Mouse (Mus musculus): ENCODE results near the gene Sik3.

The Sik3 gene

DNA sequence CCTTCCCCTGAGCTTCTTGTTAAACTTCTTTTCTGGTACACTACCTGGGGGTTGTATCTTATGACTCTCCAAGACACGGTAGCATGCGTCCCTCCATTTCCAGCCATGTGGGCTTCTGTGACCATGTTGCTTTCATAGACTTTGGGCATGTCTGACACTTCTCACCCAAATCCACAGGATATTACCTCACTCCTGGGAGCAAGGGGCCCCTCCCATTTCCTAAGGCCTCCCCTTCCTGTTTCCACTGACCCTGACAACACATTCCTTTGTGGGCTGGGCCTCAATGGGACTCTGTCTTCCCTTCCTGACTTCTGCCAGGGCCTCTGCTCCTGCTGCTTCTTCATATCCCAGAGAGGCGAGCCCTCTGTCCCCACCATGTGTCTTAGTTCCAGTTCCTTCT lies 244.9 kb downstream of the Sik3 start:
- DNase-seq (ENCODE audit: inconsistent age in 2 of 2, low spot score in 1 of 2): peak in 1 of 2 experiments; percentile 52

DNA sequence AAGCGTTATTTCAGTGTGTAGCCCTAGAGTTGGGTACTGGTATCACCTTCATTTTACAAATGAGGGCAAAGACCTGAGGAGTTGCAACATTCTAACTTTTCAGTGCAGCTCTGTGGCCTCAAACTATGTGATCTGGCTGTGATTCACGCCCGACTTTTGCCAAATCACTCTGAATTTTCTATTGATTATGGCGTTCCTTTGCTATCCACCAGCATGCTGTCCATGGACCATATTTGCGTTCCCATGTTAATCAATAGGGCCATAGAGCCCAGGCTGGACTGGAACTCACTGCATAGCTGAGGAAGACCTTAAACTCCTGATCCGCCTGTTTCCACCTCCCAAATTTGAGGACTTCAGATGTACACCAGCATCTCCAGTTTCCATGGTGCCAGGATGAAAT lies 246.5 kb downstream of the Sik3 start:
- DNase-seq (ENCODE audit: inconsistent age in 2 of 2, low spot score in 1 of 2): no peak

DNA sequence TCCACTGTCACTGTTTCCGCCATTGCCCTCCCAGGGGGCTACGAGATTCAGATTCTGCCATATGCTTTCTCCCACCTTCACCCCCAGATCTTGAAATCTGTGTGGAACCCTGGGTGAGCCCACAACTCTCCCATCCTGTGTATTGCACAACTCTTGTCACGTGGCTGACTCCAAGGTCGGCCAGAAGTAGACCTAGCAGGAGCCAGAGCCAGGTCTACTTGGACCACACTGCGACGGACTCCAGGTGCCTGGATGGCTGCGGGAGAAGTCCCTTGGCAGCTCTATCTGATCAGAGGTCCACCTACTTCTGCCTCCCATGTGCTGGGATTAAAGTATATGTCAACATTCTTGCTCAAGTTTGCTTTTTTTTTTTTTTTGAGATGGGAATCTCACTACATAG lies 248.5 kb downstream of the Sik3 start:
- peak; percentile 34 to 65 for DNase-seq (ENCODE audit: inconsistent age in 2 of 2, low spot score in 1 of 2)

DNA sequence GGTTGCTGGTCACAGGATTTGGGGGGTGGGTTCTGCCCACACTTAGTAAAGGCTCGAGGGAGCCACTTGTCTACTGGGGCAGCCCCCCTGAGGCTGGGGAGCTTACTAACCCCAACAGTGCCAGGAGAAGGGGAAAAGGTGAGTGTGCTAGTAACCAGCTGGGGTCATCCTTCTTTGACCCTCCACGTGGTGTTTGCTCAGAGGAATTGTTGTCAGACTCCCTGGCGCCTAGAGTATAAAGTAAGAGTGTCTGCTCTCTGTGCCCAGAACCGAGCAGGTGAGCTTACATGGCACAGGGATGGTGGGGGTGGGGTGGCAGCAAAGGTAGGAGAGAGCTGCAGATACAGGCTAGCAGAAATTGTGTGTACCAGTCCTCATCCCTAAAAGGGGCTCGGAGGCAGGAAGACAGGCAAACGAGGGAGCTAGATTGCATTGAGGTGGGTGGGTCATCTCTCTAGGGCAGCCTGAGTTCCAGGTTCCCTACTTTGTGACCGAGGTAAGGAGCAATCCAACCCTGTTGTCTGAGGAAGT lies 255.8 kb downstream of the Sik3 start, which contains the start of gene Apoa5:
TSS of gene Apoa5 (plus strand) at position 291 of the 531 bp plus-strand sequence.
- no peak for DNase-seq (ENCODE audit: inconsistent age in 2 of 2, low spot score in 1 of 2)

DNA sequence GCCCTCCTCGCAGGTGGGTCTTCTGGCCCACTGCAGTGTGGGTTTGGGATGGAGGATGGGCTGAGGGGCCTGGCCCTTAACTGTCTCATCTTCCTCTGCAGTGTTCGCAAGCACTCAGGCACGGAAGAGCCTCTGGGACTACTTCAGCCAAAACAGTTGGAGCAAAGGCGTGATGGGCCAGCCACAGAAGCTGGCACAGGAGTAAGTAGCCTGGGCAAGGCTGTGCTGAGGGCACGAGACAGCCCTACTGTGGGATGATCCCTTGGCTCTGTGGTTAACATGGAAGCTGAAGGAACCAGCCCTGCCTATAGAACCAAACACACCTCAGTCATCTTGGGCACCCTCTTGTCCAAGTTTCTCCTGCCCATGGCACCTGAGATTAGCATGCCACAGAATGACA lies 256.5 kb downstream of the Sik3 start:
- no peak for DNase-seq (ENCODE audit: inconsistent age in 2 of 2, low spot score in 1 of 2)

DNA sequence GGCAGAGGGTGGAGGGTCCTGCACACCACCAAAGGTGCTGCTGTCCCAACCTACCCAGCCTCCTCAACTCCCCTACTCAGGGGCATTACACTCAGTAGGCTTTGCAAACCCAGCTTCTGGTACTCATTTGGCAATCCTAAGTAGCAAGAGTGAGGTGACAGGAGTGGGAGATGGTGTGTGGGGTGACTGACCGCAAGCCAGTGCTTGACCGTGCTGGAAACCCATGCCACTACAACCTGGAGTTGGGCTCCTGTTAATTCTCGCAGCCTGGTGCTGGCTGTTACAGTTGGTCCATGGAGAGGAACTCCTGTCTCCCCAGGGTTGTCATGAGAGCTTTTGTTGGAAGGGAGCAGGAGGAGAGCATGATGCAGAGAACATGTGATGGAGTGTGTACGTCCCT lies 258.2 kb downstream of the Sik3 start:
- DNase-seq (ENCODE audit: inconsistent age in 2 of 2, low spot score in 1 of 2): no peak

DNA sequence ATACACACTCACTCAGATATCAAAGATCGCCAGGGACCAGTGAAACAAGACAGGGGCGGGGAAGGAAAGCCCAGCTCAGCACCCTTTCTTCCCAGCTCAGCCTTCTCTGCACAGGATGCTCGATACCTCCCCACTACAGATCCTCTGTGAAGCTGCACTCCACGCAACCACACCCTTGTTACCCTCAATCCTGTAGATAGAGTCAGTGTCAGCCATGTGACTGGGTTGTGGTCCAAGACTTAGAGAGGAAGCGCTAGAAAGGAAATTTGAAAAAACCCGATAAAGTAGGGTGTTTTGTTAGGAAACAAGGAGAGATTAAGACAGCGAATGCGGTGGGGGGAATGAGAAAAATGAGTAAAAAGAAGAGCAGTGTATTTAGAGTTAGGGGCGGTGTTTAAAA lies 259.4 kb downstream of the Sik3 start:
- no peak for DNase-seq (ENCODE audit: inconsistent age in 2 of 2, low spot score in 1 of 2)

DNA sequence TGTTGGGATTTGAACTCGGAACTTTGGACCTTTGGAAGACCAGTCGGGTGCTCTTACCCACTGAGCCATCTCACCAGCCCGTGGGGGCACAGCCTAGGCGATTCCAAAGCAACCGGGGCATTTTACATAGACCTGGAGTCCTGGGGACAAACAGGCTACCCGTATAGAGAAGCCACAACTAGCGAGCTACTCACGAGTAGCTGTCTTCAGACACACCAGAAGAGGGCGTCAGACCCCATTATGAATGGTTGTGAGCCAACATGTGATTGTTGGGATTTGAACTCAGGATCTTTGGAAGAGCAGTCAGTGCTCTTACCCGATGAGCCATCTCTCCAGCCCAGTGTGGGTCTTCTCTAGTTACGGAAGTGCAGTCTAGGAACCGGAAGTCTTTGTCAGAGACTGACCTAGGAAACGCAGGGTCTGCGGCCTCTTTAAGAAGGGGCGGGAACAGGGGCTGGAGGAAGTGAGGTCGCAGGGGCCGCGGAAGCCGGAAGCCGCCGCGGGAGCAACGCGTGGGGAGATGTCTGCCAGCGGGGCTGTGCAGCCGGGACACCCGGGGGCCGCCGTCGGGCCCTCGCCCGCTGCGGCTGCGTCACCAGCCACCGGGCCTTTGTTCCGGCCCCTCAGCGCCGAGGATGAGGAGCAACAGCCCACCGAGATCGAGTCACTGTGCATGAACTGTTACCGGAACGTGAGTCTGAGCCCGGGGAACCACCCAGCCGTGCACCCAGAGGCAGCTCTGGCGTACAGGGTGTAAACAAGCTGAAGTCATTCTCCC lies 260.2 kb downstream of the Sik3 start, which contains the start of gene Zpr1:
TSS of gene Zpr1 (plus strand) at position 388 of the 778 bp plus-strand sequence.
- peak; percentile 92 to 97 for DNase-seq (ENCODE audit: inconsistent age in 2 of 2, low spot score in 1 of 2)
